In the genomic region with DNA sequence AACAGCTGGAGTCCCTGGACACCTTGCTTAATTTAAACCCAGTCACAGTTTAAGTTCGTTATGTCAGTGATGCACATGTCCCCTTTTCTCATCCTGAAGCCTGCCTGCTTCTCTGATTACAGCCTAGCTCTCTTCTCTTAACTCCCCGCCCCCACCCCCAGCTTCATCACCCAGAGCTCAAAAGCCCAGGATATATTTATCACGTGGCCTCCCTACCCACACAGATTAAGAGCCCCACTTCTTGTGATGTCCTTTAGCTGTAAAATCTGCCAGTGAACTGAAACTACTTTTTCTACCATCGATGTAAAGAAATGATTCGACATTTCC, we compare ENCODE assay signal across 8 mouse cellular contexts. TPM values are rescaled to one million over a fixed set of nuclear protein-coding genes. Genes with fewer than 3 reads are reported as not detected.
DNase-seq lines count a peak whose midpoint lies in the region; ATAC-seq and TF ChIP-seq lines count a peak whose summit lies in the region.

No protein-coding gene starts in this region.

- no peaks in the 10 kb centered on the region for H3K9me3 ChIP-seq in heart, embryonic 10.5 days
- no peaks in the 10 kb centered on the region for H3K9me3 ChIP-seq in stomach, embryonic 14.5 days (ENCODE audit: control insufficient read depth, low read depth, low read length)

- peaks cover 15% of the 10 kb centered on the region; the same call in 1 of the 2 replicates for H3K4me1 ChIP-seq in heart, embryonic 10.5 days
- no peaks in the 10 kb centered on the region; the same call in 1 of the 2 replicates for H3K4me1 ChIP-seq in embryonic fibroblast, embryonic 13.5 days (ENCODE audit: control insufficient read depth, insufficient read depth, low read length)
- peaks cover 6% of the 10 kb centered on the region; the same call in 1 of the 2 replicates for H3K4me1 ChIP-seq in stomach, embryonic 14.5 days (ENCODE audit: control insufficient read depth, insufficient read depth, low read length)

- H3K4me3 ChIP-seq in heart, embryonic 10.5 days = peak overlapping the region; percentile 79
- H3K4me3 ChIP-seq in embryonic fibroblast, embryonic 13.5 days (ENCODE audit: insufficient read depth, low read length) = peak overlapping the region; percentile 58
- peak overlapping the region; percentile 42 for H3K4me3 ChIP-seq in stomach, embryonic 14.5 days (ENCODE audit: low read depth, low read length)

- TF ChIP-seq POLR2A in embryonic fibroblast, embryonic 13.5 days (IDR thresholded peaks at IDR 0.05; ENCODE audit: low read depth, low read length) = no peak

- intact Hi-C loops in heart, postnatal 10 days (cut with DNase I) = loop anchor here (2.0 to 10.0 kb wide), 2 partner anchors 42 to 468 kb away; a partner anchor contains a TSS

- no peak for TF ChIP-seq CTCF in embryonic fibroblast, embryonic 13.5 days (IDR thresholded peaks at IDR 0.05; ENCODE audit: borderline replicate concordance, insufficient read depth, low read length)

- H3K9ac ChIP-seq in stomach, embryonic 14.5 days (replicated peaks; ENCODE audit: low read depth, low read length) = peak overlapping the region; percentile 43

- H3K4me2 ChIP-seq in stomach, embryonic 14.5 days (replicated peaks; ENCODE audit: low read depth, low read length) = peak overlapping the region; percentile 83

- no peak for ATAC-seq in stomach, embryonic 14.5 days (ENCODE audit: insufficient number of reproducible peaks, insufficient read depth, low FRiP score, low read depth)
- no peak for ATAC-seq in monocyte, adult 5-6 weeks (replicated peaks; ENCODE audit: insufficient number of reproducible peaks, low FRiP score, low TSS enrichment, poor library complexity, severe bottlenecking)

- no peak for DNase-seq in heart, embryonic 10.5 days (ENCODE audit: low spot score)
- no peak for DNase-seq in heart, postnatal 10 days
- peak; percentile 69 for DNase-seq in CD4-positive, CD25-positive, alpha-beta regulatory T cell, adult 2 months (ENCODE audit: low read depth, low spot score)
- peak; percentile 28 for DNase-seq in liver
- no peak for DNase-seq in frontal cortex, postnatal 14 days (ENCODE audit: low spot score in 2 of 2)

- H3K27me3 ChIP-seq in heart, embryonic 10.5 days (ENCODE audit: insufficient read depth, poor library complexity, severe bottlenecking) = no peaks in the 10 kb centered on the region
- H3K27me3 ChIP-seq in stomach, embryonic 14.5 days (ENCODE audit: control insufficient read depth, insufficient read depth, low read length) = no peaks in the 10 kb centered on the region

- H3K27ac ChIP-seq in heart, embryonic 10.5 days = peak overlapping the region; percentile 94
- H3K27ac ChIP-seq in embryonic fibroblast, embryonic 13.5 days (ENCODE audit: insufficient read depth, low read length) = peak overlapping the region; percentile 63
- peak overlapping the region; percentile 74 for H3K27ac ChIP-seq in stomach, embryonic 14.5 days (ENCODE audit: low read length)

- 0 out of 2 replicates have a peak, but pooled peaks cover 5% of the 10 kb centered on the region for H3K36me3 ChIP-seq in heart, embryonic 10.5 days
- H3K36me3 ChIP-seq in stomach, embryonic 14.5 days (ENCODE audit: control insufficient read depth, insufficient read depth, low read length) = no peaks in the 10 kb centered on the region

- 20% methylated on average over 5 of the region's 5 CpGs for WGBS in heart, embryonic 10.5 days
- WGBS in stomach, embryonic 14.5 days = 15% methylated on average over 5 of the region's 5 CpGs

RNA-seq across cellular contexts. Expression of a gene that starts 1.0 kb away (rescaled TPM):
- polyA plus RNA-seq in heart, embryonic 10.5 days (2016; fragmentation: Nextera tagmentation; extraction: Ambion mirVana) = 70.9 and 85.2 TPM in 2 replicates
- 100 to 1,000 TPM; 140 to 148 TPM for total RNA-seq in heart, postnatal 10 days (2021)
- polyA plus RNA-seq in embryonic fibroblast, embryonic 13.5 days (2011; ENCODE audit: insufficient read length, low read depth, missing spikeins) = 107 and 123 TPM in 2 replicates
- 78.4 and 82.1 TPM in 2 replicates for polyA plus RNA-seq in stomach, embryonic 14.5 days (2014; fragmentation: Nextera tagmentation; extraction: Ambion mirVana)
- total RNA-seq in monocyte, adult 5-6 weeks (2017) = 29.7 to 40.8 TPM (median 33.8 TPM) in 3 replicates

Comparison
In these comparisons a context has a peak if more than half of its experiments do, and no peak if none do; other contexts are left out.
1. DNase-seq: peak in CD4-positive, CD25-positive, alpha-beta regulatory T cell, adult 2 months (single experiment) and liver (single experiment); none in heart, embryonic 10.5 days (single experiment), heart, postnatal 10 days (0 of 2) and frontal cortex, postnatal 14 days (0 of 2).
2. Peak in every context shown above with its lines, with median percentiles within 50 percentile points of each other: H3K27ac ChIP-seq and H3K4me3 ChIP-seq.